Mouse (Mus musculus): ENCODE measurements around the gene Tmem80. TPM values are rescaled to one million over a fixed set of nuclear protein-coding genes. Genes with fewer than 3 reads are reported as not detected.

Tmem80 gene
- polyA plus RNA-seq, 1 experiment from 2014 or later: 51.0 TPM

DNA sequence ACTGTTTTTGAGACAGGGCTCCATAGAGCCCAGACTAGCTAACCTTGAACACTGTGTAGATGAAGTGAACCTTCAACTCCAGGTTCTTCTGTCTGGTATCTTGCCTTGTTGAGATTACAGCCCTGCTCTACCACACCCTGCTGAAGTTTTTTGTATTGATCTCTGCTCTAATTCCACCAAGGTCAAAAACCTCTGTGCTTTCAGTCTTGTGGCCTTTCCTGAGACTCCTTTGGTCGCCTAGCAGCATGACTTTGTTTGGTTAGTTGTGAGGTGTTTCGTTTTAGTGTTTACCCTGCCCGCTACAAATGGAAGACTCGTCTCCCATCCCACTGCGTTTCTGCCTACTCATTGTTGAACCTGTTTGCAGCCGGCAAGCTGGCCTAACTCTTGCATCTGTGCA lies 23.5 kb downstream of the Tmem80 start:
- Histone ChIP-seq H3K27me3 (ENCODE audit: poor library complexity, severe bottlenecking) (peaks cover 4% of the 10 kb centered on the region; the same call in 1 of the 2 replicates), H3K4me1 (peaks cover 10% of the 10 kb centered on the region), H3K4me3 (no peak overlapping the region), H3K9me3 (no peaks in the 10 kb centered on the region), H3K27ac (no peak overlapping the region), H3K36me3 (replicated peaks) (no peaks in the 10 kb centered on the region)
- DNase-seq (ENCODE audit: extremely low spot score, low spot score): no peak
- WGBS: 88% methylated on average over 6 of the region's 6 CpGs

DNA sequence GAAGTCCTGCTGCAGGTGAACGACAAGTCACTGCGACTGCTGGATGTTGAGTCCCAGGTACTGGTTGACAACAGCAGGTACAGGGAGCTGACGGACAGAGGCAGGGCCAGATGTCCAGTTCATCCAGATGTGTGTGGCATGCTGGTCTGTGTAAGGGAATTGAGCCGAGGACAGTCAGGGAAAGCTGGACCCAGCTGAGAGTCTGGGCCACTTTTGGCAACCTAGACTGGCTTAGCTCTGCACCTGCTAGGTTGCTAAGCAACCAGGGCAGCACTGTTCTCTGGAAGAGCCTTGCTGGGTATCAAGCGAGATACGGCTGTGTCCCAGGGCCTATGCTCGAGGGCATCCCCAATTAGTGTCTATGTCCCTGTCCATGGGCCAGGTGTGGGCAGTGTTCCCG lies 27.5 kb downstream of the Tmem80 start:
- peaks cover 17% of the 10 kb centered on the region for H3K4me1 ChIP-seq
- H3K36me3 ChIP-seq (replicated peaks): no peaks in the 10 kb centered on the region
- H3K4me3 ChIP-seq: no peak overlapping the region
- DNase-seq (ENCODE audit: extremely low spot score, low spot score): no peak
- H3K27ac ChIP-seq: no peak overlapping the region
- H3K27me3 ChIP-seq (ENCODE audit: poor library complexity, severe bottlenecking): peaks cover 23% of the 10 kb centered on the region
- H3K9me3 ChIP-seq: no peaks in the 10 kb centered on the region
- 88% methylated on average over 8 of the region's 8 CpGs for WGBS

DNA sequence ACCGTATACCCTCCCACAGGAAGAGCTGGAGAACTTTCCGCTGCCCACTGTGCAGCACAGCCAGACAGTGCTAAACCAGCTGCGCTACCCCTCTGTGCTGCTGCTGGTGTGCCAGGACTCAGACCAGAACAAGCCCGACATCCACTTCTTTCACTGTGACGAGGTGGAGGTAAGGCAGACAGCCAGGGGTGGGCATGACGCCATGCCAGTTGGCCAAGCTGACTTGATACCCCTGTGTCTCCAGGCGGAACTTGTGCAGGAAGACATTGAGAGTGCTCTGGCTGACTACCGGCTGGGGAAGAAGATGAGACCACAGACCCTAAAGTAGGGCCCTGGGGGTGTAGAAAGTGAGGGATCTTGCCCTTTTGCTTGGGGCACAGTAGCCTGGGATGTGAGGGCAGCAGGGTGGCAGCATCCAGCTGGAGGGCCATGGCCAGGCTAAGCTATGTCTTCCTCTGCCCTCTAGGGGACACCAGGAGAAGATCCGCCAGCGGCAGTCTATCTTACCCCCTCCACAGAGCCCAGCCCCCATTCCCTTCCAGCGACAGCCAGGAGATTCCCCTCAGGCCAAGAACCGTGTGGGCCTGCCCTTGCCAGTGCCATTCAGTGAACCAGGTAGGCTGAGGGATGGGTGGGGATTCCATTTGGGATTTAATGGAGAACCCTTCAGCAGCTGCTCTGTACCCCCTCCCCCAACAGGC lies 28.2 kb downstream of the Tmem80 start:
- no peak for DNase-seq (ENCODE audit: extremely low spot score, low spot score)
- Histone ChIP-seq H3K27me3 (ENCODE audit: poor library complexity, severe bottlenecking) (peaks cover 31% of the 10 kb centered on the region), H3K9me3 (no peaks in the 10 kb centered on the region), H3K4me1 (peaks cover 17% of the 10 kb centered on the region), H3K27ac (no peak overlapping the region), H3K4me3 (no peak overlapping the region), H3K36me3 (replicated peaks) (no peaks in the 10 kb centered on the region)
- WGBS: 60% methylated on average over 12 of the region's 12 CpGs

DNA sequence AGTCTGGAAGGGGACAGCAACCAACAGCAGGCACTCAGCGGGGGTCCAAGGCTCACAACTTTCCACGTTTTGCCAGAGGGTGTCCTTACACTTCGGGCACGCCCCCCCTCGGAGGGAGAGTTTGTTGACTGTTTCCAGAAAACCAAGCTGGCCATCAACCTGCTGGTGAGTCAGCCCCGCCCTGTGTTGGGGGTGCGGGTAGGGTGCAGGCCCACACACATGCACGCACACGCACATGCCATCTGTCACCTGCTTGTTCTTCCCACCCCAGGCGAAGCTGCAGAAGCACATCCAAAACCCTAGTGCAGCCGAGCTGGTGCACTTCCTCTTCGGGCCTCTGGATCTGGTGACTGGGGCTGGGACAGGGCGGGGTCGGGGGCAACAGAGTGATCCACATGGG lies 29.4 kb downstream of the Tmem80 start:
- Histone ChIP-seq H3K27me3 (ENCODE audit: poor library complexity, severe bottlenecking) (peaks cover 43% of the 10 kb centered on the region), H3K9me3 (no peaks in the 10 kb centered on the region), H3K36me3 (replicated peaks) (no peaks in the 10 kb centered on the region), H3K4me1 (peaks cover 29% of the 10 kb centered on the region), H3K27ac (no peak overlapping the region), H3K4me3 (no peak overlapping the region)
- DNase-seq (ENCODE audit: extremely low spot score, low spot score): no peak
- WGBS: 86% methylated on average over 14 of the region's 14 CpGs

DNA sequence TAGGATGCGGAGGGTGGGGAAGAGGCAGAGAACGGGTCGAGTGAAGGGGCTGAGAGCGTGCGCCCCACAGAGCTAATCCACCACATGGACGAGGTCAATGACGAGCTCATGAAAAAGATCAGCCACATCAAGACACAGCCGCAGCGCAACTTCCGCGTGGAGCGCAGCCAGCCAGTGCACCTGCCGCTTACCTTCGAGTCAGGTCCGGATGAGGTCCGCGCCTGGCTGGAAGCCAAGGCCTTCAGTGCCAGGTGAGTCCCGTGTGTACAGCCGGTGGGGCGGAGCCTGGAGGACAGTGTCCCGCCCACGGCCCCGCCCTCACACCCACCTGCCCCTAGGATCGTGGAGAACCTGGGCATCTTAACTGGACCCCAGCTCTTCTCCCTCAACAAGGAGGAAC lies 34.0 kb downstream of the Tmem80 start:
- no peak overlapping the region for H3K27ac ChIP-seq
- H3K27me3 ChIP-seq (ENCODE audit: poor library complexity, severe bottlenecking): peaks cover 57% of the 10 kb centered on the region
- H3K9me3 ChIP-seq: no peaks in the 10 kb centered on the region
- WGBS: 14% methylated on average over 24 of the region's 24 CpGs
- no peak for DNase-seq (ENCODE audit: extremely low spot score, low spot score)
- H3K36me3 ChIP-seq (replicated peaks): no peaks in the 10 kb centered on the region
- H3K4me3 ChIP-seq: peak overlapping the region; percentile 18; the same call in 1 of the 2 replicates
- H3K4me1 ChIP-seq: peaks cover 16% of the 10 kb centered on the region

DNA sequence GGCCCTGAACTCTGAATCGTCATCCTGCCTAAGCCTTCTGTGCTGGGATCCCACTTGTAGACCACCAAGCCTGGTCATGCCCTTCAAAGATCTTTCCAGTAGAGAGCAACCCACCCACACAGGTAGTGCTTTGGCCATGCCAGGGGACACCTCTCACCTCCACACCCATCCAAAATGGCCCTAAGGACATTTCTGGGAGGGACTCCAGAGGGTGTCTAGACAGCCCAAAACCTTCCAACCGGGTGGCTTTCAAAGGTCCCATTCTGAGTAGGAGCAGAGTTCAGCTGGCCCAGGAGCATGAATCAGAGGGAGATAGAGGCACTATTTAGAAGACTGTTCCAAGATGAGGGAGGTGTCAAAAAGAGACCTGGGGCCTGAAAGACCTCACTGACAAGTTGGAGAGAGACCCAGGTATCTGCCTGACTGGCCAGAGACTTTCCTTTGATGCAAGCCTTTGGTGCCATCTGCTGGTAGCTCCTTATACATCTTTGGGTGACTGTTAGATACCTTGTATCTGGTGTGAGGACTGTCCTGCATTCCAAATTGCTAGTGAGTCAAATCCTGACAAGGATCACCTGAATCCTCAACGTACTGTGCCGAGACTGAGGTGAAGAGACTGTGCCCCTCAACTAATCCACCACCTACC lies 35.7 kb downstream of the Tmem80 start:
- H3K4me3 ChIP-seq: no peak overlapping the region
- H3K27ac ChIP-seq: no peak overlapping the region; the same call in 1 of the 2 replicates
- H3K4me1 ChIP-seq: peaks cover 12% of the 10 kb centered on the region
- H3K36me3 ChIP-seq (replicated peaks): no peaks in the 10 kb centered on the region
- WGBS: 57% methylated on average over 4 of the region's 4 CpGs
- H3K27me3 ChIP-seq (ENCODE audit: poor library complexity, severe bottlenecking): peaks cover 46% of the 10 kb centered on the region
- no peaks in the 10 kb centered on the region for H3K9me3 ChIP-seq
- DNase-seq (ENCODE audit: extremely low spot score, low spot score): peak; percentile 58

DNA sequence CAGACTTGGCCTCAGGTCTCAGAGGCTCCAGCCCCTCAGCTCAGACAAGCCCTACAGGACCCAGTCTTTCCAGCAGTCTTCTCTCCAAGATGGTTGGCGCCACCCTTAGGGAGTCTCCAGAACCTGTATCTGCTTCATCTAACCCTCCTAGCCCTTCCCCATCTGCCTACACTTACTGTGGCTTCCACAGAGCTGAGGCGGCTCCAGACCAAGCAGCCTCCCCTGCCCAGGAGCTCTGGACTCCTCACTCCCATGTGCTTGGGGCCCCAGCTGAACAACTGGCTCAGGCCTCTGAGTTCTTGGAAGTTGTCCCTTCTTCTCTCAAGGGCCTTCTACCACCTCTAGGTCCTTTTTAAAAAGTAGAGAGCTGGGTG lies 36.2 kb downstream of the Tmem80 start:
- DNase-seq (ENCODE audit: extremely low spot score, low spot score): no peak
- Histone ChIP-seq H3K36me3 (replicated peaks) (no peaks in the 10 kb centered on the region), H3K4me3 (no peak overlapping the region), H3K27ac (no peak overlapping the region; the same call in 1 of the 2 replicates), H3K27me3 (ENCODE audit: poor library complexity, severe bottlenecking) (peaks cover 46% of the 10 kb centered on the region), H3K9me3 (no peaks in the 10 kb centered on the region), H3K4me1 (peaks cover 12% of the 10 kb centered on the region)
- 60% methylated on average over 2 of the region's 2 CpGs for WGBS

DNA sequence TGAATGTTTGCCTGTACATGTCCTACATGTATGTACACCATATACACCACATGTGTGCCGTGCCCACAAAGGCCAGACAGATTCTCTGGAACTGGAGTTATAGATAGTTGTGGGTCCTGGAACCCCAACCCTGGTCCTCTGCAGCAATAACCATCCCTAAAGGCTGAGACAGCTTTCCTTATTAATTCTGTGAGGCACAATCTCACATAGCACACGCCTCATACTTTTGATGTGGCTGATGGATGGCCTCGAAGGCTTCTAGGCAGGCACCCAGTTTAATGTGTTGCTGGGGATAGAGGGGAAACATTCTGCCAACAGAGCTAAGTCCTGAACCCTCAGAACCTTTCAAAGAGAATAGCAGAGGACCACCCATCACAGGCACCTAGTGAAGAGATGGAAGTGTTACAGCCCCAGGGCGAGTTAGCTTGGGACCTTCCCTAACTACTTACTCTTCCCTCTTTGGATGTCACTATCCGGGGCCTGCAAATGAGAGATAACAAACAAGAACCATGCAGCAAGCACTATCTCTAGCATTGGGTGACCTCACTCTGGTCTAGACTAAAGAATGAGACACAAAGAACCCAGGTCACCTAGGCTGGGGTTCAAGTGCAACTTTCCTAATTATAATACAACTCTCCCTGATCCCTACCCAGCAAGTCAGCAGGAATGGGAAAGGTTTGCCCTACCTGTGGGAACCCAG lies 37.0 kb downstream of the Tmem80 start:
- no peak for DNase-seq (ENCODE audit: extremely low spot score, low spot score)
- Histone ChIP-seq H3K9me3 (no peaks in the 10 kb centered on the region), H3K27ac (no peak overlapping the region), H3K4me3 (no peak overlapping the region), H3K4me1 (peaks cover 12% of the 10 kb centered on the region), H3K36me3 (replicated peaks) (no peaks in the 10 kb centered on the region), H3K27me3 (ENCODE audit: poor library complexity, severe bottlenecking) (peaks cover 44% of the 10 kb centered on the region)
- WGBS: 84% methylated on average over 5 of the region's 5 CpGs

DNA sequence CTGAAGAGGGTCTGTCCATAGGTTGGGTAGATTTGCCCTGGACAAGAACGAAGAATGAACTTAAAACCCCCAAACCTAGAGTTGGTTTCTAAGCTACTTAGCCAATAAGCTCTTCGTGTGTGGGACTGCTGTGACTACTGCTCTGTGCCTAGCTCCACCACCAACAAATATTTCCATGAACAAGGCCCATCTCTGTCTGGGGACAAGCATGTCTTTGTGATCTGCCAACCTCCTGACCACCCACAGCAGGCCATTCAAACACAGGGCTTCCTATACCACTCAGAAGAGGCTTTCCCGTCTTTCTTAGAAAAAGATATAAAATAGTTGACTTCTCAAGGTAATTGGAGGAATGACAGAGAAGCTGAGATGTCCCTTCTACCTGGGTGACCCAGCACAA lies 37.5 kb downstream of the Tmem80 start:
- Histone ChIP-seq H3K27ac (no peak overlapping the region), H3K4me1 (peaks cover 14% of the 10 kb centered on the region), H3K27me3 (ENCODE audit: poor library complexity, severe bottlenecking) (peaks cover 39% of the 10 kb centered on the region), H3K4me3 (no peak overlapping the region), H3K36me3 (replicated peaks) (no peaks in the 10 kb centered on the region), H3K9me3 (no peaks in the 10 kb centered on the region)
- 76% methylated on average over 3 of the region's 3 CpGs for WGBS
- no peak for DNase-seq (ENCODE audit: extremely low spot score, low spot score)

DNA sequence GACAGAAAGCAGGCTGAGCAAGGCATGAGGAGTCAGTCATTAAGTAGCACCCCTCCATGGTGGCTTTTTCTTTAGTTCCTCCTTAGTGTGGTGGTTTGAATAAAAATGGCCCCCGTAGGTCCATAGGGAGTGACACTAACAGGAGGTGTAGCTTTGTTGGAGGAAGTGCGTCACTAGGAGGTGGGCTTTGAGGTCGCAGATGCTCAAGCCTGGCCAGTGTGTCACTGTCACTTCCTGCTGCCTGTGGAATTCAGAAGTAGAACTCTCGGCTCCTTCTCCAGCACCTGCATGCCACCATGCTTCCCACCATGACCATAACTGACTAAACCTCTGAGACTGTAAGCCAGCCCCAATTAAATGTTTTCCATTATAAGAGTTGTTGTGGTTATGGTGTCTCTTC lies 39.8 kb downstream of the Tmem80 start:
- H3K36me3 ChIP-seq (replicated peaks): no peaks in the 10 kb centered on the region
- no peak overlapping the region for H3K4me3 ChIP-seq
- peaks cover 16% of the 10 kb centered on the region for H3K27me3 ChIP-seq (ENCODE audit: poor library complexity, severe bottlenecking)
- no peaks in the 10 kb centered on the region for H3K9me3 ChIP-seq
- WGBS: 94% methylated on average over 4 of the region's 4 CpGs
- DNase-seq (ENCODE audit: extremely low spot score, low spot score): no peak
- H3K27ac ChIP-seq: no peak overlapping the region
- H3K4me1 ChIP-seq: peaks cover 10% of the 10 kb centered on the region; the same call in 1 of the 2 replicates

DNA sequence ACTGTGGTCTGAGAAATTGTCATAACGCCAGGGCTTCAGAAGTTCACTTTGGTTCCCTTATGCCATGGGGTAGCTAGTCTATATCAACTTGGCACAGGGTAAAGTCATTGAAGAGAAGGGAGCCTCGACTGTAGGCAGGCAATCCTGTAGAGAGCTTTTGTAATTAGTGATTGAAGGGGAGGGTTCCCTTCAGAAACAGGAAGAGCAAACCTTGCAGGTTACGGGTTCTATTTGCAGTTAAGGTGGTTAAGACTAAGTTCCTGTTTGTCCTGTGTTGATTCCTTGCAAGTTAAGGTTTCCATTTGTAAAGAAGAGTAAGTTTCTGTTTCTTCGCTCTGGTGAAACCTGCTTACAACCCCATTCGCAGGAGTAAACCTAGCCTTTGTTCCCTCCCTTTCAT lies 42.4 kb downstream of the Tmem80 start:
- 66% methylated on average over 5 of the region's 5 CpGs for WGBS
- no peaks in the 10 kb centered on the region for H3K27me3 ChIP-seq (ENCODE audit: poor library complexity, severe bottlenecking)
- no peak overlapping the region for H3K27ac ChIP-seq
- DNase-seq (ENCODE audit: extremely low spot score, low spot score): no peak
- H3K9me3 ChIP-seq: no peaks in the 10 kb centered on the region
- no peak overlapping the region for H3K4me3 ChIP-seq
- H3K36me3 ChIP-seq (replicated peaks): no peaks in the 10 kb centered on the region
- H3K4me1 ChIP-seq: peaks cover 20% of the 10 kb centered on the region

DNA sequence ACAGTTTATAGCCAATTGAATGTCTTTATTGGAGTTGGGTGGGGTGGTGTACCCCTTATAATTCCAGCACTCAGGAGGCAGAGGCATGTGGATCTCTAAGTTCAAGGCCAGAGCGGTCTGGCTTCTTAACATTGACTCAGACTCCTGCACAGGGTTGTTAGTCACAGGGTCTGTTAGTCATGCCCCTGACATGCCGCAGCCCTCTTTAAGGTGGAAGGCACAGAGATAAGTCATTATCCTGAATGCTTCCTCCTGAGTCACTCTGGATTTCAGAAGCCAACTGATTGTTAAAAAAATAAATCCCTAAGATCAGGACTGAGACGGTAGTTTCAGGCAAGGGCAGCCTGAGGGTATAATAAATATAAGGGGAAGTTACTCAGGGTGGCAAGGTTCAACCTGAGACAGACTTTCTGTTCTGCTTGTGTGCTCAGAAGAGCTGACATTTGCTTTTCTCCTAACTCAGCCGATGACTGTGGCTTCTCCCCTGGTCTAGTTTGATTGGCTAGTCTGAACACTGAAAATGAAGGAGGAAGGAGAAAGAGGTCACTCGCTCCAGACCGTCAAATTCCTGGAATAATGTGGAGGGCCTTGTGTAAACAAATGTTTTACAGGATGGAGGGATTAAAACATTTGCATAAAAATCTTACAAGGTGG lies 44.5 kb downstream of the Tmem80 start:
- no peak overlapping the region for H3K27ac ChIP-seq
- H3K36me3 ChIP-seq (replicated peaks): no peaks in the 10 kb centered on the region
- no peaks in the 10 kb centered on the region for H3K27me3 ChIP-seq (ENCODE audit: poor library complexity, severe bottlenecking)
- H3K9me3 ChIP-seq: no peaks in the 10 kb centered on the region
- H3K4me1 ChIP-seq: peaks cover 20% of the 10 kb centered on the region
- 79% methylated on average over 6 of the region's 6 CpGs for WGBS
- no peak overlapping the region for H3K4me3 ChIP-seq
- DNase-seq (ENCODE audit: extremely low spot score, low spot score): no peak

DNA sequence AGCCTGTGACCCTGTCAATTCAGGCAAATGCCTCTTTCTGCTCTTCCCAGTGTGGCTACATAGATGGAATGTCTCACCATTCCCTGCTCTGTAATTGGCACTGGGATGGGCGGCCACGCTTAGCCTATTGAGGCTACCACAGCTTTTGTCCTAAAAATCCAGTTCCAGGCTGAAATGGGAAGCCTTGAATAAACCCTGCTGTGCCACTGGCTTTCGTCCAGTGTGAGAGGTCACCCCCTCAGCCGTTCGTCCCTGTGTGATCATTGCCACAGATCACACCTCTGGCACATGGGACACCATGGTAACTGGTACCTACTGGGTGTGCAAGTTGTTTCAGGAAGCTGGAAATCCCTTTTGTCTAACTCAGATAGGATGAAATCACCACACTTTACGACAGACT lies 46.1 kb downstream of the Tmem80 start:
- Histone ChIP-seq H3K27me3 (ENCODE audit: poor library complexity, severe bottlenecking) (no peaks in the 10 kb centered on the region), H3K27ac (no peak overlapping the region), H3K4me3 (no peak overlapping the region), H3K36me3 (replicated peaks) (no peaks in the 10 kb centered on the region), H3K9me3 (no peaks in the 10 kb centered on the region), H3K4me1 (peaks cover 20% of the 10 kb centered on the region)
- no peak for DNase-seq (ENCODE audit: extremely low spot score, low spot score)
- WGBS: 40% methylated on average over 6 of the region's 6 CpGs

Data from forebrain, embryonic 10.5 days (tissue).